Mouse (Mus musculus) layer of hippocampus, adult 9-10 months (tissue): ENCODE measurements around the gene Mcrip2.
"Not testable (repeated sequence)": the region's sequence is repeated elsewhere in the genome, so short reads cannot be mapped to it uniquely, and the experiment has no call there.

Source experiments
- DNase-seq: peaks from one replicate; pipeline ENCODE4 v3.0.0; 2022; ENCODE audit warnings: low spot score

The Mcrip2 gene

DNA sequence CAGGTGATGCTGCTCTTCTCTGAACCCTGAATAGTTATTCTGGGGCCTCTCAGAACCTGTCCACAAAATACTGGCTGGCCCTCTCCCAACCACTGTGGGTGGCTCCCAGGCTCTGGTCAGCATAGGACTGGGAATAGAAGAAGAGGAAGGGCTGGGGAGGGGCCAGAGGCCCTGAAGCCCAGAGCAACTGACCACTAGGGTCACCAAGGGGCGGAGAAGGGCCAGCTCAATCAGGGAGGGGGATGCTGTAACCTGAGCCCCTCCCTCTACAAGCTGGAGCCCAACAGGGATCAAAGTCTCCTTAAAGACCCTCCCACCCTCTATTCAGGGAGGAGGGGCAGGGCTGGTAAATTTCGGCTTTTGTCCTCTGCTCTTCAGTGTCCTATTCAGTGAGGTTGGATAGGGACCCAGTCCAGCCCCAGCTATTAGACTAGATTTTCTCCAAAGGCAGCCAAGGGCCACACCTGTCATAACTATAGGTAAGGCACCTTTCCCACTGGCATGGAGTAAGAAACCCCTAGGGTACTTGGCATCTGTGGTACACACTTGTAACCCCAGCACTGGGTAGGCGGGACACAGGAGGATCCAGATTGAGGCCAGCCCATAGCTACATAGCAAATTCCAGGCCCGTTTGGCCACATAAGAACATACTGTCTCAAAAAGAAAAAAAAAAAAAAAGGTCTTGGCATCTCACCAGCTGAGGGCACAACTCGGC, 11.8 kb upstream of the Mcrip2 start, which contains the start of gene Wfikkn1:
Gene Wfikkn1 (minus strand): TSS at position 663 of the 715 bp plus-strand sequence.
- DNase-seq: no peak

DNA sequence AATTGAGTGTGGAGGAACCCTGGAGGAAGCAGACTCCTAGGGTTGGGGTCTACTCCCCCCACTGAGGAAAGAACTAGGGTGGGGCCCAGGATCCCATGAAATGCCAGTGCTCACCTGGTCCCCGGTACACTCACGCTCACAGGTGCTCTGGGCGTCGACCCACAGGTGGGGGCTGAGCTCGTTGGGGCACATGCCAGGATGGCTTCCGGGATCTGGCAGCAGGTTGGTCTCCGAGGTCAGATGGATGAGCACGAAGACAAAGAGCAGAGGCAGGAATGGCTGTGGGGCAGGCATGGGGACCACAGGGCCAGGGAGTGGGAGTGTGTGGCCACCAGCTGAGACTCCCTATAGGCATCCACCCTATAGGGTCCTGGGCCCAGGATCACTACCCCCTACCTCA, 11.2 kb upstream of the Mcrip2 start:
- DNase-seq: no peak

DNA sequence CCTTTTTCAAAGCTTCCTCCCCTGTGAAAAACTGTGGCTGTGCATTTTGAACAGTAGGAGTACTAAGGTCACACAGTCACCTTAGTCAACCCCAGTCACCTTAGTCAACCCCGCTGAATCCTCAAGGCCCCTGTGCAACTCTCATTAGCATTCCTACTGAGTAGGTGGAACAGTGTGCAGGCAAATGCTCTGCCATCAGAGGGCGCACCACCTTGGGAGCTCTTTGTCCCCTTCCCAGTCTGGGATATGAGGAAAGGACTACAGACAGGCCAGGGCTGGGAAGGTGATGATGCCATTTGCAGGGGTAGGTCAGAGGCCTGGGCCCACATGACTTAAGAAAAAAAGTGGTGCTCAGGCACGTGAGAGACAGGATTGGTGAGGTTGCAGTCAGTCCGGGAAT, 10.7 kb upstream of the Mcrip2 start:
- no peak for DNase-seq

DNA sequence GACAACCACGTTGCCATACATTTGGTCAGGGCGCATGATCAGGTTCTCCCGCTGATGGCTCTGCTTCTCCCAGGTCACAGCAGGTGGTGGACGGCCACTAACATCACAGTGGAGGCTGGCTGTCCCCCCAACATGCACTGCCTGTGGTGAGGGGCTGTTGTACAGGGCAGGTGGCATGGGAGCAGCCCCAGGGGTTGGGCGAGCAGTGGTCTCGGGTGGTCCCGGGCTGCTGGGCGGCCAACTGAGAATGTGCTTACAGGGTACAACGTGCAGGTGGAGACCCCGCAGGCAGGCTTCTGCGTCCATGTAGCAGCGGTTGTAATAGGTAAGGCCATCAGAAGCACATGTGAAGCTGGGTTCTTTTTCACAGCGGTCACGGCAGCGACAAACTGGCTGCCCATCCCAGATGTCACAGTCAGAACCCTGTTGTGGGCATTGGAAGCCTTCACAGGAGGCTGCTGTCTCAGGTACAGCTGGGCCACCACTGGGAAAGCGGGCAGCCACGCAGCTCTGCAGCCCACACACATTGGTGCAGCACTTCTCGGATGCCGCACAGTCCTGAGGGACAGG, 10.1 kb upstream of the Mcrip2 start:
- no peak for DNase-seq

DNA sequence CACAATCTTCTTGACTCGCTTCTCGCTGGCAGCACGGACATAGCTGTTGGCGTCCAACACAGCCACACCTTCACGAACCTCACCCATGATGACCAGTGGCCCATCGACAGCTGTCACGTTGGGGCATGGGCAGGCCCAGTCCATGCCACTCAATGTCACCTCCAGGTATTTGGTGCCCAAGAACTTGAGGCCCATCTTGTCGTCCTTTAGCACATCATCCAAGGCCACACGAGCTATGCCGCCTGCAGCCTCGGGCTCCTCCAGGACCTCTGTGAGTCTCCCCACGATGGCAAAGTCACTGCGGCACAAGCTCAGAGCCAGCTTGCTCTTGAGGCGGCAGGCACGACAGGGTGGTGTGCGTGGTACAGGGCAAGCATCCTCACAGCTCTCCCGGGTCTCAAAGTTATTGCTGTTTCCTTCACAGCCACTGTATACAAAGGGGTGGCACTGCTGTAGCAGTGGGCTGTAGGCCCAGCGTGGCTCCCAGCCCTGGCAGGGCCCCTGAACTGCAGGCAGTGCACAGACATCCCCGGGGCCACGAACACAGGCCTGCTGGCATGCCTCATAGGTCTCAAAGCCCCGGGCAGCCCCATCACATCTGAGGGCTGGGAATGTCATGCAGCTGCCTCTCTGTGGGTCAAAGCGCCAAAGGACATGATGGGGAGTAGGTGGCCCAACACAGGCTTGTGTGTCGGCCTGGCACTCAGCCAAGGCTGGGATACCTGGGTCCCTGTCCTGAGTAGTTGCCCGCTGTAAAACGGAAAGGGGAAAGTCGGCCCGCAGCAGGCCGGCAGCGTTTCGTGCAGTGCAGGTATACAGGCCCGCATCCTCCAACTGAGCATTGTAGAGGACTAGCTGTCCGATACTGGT, 9.4 kb upstream of the Mcrip2 start:
- no peak for DNase-seq

DNA sequence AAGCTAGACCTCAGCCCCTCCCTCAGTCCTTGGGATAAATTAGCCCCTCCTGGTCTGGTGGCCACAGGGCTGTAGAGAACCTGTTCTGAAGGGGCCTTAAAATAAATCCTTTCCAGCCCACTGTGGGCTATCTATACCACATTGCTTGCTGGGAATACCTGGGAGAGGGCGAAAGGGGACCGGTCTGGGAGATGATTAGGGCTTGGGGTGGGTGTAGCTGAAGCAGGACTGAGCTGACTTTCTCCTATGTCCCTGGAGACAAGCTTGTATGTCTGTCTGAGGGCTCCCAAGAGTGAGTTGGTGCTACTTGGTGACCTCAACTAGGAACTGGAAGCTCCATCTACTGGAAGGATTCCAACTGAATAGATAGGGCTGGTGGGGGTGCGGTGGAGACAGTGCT, 8.5 kb upstream of the Mcrip2 start:
- DNase-seq: no peak

DNA sequence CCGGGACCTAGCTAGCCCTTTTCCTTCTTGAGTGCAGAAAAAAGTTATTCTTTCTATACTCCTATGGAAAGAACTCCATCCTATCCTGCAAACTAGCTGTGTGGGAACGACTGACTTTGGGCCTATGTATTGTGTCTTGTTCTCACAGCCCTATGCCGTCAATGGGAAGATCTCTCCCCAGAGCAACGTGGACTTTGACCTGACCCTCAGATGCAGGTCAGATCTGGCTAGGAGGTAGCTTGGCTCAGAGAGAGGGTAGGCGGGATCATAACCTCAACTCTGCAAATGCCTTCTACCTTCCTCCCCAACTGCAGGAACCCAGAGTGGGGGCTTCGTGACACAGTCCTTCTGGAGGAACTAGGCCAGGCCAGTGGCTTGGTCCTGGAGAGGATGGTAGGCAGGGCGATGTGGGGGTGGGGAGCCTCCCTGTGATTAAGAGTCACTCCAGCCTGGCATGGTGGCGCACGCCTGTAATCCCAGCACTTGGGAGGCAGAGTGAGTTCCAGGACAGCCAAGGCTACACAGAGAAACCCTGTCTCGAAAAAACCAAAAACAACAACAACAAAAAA, 7.9 kb upstream of the Mcrip2 start:
- no peak for DNase-seq

DNA sequence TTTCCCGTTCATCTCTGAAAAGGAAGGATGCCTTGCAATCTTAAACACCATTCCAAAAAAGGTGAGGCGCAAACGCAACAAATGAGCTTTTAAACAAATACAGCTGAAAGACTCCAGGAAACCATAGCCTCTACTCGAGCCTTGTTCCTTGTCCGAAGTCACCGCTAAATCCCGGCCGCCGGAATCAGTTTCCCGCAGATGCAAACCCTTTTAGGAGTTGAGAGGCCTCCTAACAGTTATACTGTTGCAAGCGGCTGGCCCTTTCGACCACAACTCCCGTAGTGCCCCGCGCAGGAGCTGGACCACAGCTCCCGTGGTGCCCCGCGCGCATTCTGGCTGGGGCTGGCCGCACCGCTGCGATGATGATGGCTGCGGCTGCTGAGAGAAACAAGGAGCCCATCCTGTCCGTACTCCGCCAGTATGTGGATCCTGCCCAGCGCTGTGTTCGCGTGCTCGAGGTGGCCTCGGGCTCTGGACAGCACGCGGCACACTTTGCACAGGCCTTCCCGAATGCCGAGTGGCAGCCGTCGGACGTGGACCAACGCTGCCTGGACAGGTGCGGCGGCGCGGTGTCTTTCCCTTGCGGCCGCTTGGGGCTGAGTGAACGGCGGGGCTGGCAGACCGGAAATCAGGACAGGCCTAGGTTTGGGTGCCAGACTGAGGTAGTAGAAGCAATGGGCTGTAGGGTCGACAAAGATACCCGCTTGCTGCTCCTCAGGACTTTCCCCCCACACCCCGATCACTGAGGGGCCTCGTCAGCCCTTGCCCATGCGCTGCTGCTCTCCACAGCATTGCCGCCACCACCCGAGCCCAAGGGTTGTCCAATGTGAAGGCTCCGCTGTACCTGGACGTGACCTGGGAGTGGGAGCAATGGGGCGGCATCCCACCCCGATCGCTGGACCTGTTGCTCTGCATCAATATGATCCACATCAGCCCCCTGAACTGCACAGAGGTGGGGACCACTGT, 6.9 kb upstream of the Mcrip2 start:
- peak; percentile 86 for DNase-seq

DNA sequence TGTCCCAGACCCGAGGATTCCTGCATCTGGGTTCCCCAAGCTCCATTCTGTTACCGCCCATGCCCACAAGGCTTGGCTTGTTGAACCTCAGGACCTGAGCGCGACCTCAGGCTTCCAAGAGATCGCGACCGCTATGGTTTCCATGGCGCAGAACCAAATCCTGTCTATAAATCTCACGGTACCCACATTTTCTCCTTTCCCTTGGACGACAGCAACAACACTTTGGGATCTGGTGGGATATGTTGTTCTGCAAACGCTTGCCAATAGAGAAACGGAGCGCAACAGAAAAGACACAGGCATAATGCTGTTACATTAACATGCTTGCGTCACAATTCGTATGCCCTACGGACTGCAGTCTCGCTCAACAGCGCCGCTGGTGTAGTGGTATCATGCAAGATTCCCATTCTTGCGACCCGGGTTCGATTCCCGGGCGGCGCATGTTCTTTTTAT, 6.2 kb upstream of the Mcrip2 start, which contains the start of gene Mettl26:
Gene Mettl26 (plus strand): TSS at position 354 of the 450 bp plus-strand sequence.
- DNase-seq: peak; percentile 100

DNA sequence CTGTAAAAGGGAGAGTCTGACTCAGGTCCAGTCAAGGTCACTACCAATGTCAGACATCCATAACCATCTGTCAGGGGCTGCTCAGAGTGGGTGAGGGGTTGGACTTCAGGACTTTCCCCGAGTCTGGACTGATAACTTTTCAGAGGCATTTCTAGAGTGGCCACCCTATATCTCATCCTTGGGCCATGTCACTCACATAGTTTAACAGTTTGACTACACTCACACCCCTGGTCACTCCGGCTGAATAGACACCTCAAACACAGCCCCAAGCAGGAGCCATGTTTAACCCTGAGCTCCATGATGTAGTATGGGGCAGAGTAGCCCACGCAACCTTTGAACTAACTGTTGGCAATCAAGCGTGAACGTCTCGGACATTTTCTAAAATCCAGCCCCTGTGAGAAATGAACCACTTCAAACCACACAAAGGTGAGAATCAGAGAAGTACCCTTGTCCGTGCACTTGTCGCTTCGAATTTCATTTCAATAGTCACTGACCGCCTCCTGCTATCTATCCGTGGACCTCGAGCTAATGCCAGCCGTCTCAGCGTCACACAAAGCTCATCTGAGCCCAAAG, 5.7 kb upstream of the Mcrip2 start:
- no peak for DNase-seq

DNA sequence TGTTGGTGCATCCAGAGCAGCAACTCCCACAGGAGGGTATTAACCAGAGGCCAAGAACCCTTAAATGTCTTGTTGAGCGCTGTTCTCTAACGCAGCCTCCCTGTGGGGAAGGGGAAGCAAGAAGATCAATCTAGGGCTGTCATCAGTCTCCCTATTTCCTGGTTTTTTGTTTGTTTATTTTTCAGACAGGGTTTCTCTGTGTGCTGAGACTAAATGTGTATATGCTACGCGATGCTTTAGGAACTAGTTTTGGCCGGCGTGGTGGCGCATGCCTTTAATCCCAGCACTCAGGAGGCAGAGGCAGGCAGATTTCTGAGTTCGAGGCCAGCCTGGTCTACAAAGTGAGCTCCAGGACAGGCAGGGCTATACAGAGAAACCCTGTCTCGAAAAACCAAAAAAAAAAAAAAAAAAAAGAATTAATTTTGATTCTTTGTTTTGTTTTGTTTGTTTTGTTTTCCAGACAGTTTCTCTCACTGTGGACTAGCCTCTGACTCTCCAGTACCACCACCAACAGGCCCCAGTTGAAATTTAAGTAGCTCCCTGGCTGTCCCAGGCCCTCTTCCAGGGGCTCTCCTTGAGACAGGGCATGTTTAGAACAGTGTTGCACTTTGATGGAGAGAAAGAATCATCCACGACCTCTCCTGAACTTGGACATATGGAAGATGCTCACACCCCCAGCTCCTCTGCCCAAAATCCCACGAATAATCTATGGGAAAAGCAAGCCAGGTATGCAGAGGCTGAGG, 5.0 kb upstream of the Mcrip2 start:
- DNase-seq: no peak

DNA sequence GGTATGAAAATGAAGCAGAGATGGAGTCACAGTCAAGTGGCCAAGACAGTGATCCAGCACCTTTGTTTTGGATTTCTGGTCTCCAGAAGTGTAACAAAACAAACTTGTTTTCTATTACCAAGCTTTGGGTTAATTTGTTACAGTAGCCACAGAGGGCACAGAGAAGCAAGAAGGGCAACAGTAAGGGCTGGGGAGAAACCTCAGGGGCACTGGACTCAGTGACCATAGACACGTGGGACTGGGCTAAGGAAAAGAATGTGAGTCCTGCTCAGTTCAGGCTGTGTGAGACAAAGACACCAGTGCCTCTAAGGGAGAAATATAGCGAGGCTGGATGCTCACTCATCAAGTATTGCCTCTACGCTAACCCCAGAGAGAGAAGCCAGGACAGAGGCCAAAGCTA, 4.1 kb upstream of the Mcrip2 start:
- DNase-seq: no peak

DNA sequence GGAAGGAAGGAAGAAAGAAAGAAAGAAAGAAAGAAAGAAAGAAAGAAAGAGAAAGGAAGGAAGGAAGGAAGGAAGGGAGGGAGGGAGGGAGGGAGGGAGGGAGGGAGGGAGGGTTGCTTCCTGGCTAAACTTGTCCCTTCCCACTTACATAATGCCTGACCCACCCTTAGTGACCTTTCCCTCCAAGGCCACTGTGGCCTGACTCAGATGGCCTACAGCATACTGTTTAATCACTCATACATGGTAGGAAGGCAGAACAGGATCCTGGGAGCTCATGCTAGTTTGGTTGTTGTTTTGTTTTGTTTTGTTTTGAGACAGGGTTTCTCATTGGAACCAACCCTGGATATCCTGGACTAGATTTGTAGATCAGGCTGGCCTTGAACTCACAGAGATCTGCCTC, 3.0 kb upstream of the Mcrip2 start:
- not testable (repeated sequence) for DNase-seq

DNA sequence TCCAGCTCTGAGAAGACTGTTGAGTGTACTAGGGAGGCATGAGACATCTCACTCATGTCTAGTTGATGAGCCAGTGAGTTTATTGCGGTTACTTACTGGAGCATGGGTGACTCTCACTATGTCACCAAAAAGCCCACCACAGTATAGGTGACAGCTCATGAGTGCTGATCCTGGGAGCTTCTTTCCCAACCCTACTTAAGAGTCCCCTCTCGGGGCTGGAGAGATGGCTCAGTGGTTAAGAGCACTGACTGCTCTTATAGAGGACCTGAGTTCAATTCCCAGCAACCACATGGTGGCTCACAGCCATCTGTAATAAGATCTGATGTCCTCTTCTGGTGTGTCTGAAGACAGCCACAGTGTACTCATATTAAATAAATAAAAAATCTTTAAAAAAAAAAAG, 1.4 kb upstream of the Mcrip2 start:
- no peak for DNase-seq

DNA sequence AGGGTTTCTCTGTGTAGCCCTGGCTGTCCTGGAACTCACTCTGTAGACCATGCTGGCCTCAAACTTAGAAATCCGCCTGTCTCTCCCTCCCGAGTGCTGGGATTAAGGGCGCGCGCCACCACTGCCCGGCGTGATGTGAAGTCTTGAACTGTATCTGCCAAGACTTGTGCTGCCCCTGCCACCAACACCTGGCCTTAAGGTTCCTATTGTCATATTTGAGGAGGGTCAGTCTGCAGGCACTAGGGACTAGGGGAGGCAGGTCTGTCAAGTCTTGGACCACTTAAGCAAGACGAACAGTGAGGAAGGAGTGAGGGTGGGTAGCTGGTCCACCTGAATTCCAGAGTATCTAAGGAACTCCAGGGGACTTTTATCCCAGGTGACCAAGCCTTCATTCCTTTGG, 934 bp upstream of the Mcrip2 start:
- DNase-seq: no peak

DNA sequence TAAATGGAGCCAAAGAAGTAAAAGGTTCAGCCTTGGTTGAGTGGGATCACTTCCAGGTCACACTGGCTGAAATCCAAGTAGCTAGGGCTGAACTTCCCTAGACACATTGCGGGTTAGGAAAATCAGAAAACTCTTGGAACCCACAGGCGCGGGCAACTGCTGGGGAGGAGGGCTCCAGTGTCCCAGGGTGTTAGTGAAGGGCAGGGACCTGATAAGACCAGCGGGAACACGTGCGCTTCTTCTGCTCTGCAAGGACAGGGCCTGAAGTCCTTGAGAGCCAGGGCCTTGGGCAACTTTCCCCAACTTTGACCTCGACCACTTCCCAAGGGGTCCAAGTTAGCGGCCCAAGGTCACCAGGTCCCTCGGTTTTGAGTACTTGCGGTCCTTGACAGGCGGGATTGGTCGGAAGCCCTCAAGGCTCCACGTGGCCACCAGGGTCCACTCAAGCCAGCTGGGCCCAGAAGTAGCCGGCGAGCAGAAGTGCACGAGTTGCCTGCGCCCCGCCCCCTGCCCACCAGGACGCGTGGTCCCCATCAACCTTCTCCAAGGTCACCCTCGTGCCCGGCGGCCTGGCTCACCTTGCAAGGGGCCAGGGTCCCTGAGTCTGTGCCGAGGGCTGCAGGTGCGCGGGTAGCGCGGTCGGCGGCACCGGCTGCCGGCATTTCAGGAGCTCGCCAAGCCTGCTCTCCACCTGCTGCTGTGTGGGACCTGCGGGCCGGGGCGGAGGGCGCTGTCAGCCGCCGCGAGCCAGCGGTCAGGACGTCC, 546 bp downstream of the Mcrip2 start:
- no peak for DNase-seq

DNA sequence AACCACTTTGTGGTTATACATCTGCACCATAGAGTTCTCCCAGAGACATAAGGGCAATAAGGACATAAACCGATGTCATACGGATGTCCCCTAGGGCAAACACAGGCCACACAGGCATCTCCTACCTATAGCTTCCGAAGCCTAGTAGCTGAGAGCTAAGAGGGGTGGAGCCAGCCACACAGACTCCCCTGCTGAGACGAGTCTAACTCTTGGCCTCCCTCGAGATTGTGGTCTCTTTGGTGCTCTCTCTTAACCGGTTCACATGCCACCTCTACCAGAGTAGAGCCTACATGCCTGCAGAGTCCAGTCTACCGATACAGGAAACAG, 1.1 kb downstream of the Mcrip2 start:
- DNase-seq: no peak

DNA sequence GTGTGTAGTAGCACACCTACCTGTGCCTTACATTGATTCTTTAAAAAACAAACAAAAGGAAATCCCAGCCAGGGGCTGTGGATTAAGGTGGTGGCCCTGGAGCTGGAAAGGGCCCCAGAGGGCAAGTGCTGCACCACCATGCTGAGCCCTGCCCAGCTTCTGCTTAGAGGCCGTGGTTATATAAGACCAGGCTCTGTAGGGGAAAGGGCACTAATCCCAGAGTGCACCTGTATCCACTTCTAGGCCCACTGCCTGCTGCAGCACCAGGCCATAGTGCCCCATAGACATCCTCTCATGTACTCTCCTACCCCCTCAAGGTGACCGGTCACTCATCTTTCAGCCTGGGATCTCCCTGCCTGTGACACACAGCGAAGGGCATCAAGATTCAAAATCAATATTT, 2.4 kb downstream of the Mcrip2 start:
- DNase-seq: no peak

DNA sequence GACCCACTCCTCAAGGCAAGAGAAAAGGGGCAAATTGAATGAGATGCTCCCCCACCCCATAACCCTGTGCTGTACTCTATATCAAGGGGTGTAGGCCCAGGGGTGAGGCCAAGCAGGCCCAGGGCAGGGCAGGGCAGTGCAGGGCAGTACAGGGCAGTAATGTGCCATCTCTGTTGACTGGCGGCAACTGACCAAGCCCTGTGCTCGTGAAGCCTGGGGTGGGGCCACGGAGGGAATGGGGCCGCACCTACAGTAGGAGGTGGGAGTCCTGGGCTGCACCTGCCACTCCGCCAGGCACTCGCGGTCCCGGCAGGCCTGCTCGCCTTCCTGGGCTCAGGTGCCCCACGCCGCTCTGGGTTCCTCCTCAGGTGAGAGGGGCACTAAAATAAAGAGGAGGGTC, 3.3 kb downstream of the Mcrip2 start:
- DNase-seq: no peak

DNA sequence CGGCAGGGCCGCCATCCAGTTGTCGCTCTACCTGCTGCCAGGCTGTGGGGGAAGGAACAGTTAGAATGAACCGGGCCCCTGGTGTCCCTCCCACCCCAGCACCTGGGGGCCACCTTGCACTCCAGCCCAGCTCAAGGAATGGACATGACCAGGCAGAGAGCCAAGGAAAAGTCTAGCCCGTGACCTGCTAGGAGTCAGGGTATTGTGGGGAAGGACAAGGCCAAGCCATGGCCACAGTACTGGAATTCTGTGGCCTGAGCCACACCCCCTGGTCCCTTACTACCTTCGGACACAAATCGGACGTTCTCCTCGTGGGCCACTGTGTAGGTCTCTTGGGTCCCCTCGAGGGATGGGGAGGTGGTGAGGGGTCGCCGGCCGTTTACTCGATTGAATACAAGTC, 4.3 kb downstream of the Mcrip2 start:
- no peak for DNase-seq
